ENCODE assay signal across 7 mouse cellular contexts in genomic region chr9:62513492-62514133, GRCm38 (mm10). TPM values are rescaled to one million over a fixed set of nuclear protein-coding genes. Genes with fewer than 3 reads are reported as not detected.
A peak's percentile ranks its signal among the peaks of the same experiment; 100 is the strongest.
DNase-seq lines count a peak whose midpoint lies in the region; ATAC-seq and TF ChIP-seq lines count a peak whose summit lies in the region.

No protein-coding gene starts in this region.

- H3K27me3 ChIP-seq in forebrain, embryonic 16.5 days (replicated peaks; ENCODE audit: control insufficient read depth, insufficient read depth, low read length) = no peaks in the 10 kb centered on the region
- no peaks in the 10 kb centered on the region for H3K27me3 ChIP-seq in kidney, postnatal 0 days (ENCODE audit: insufficient read depth, low read length)
- no peaks in the 10 kb centered on the region for H3K27me3 ChIP-seq in neural tube, embryonic 14.5 days (ENCODE audit: control insufficient read depth, insufficient read depth, low read length)

- 17% methylated on average over 10 of the region's 10 CpGs for WGBS in forebrain, embryonic 16.5 days
- 9% methylated on average over 10 of the region's 10 CpGs for WGBS in kidney, postnatal 0 days
- WGBS in neural tube, embryonic 14.5 days = 36% methylated on average over 10 of the region's 10 CpGs

- no peak overlapping the region for H3K4me3 ChIP-seq in layer of hippocampus, adult 2 months
- no peak overlapping the region for H3K4me3 ChIP-seq in forebrain, embryonic 16.5 days (replicated peaks; ENCODE audit: low read length)
- no peak overlapping the region for H3K4me3 ChIP-seq in kidney, postnatal 0 days (replicated peaks; ENCODE audit: low read depth, low read length)
- H3K4me3 ChIP-seq in neural tube, embryonic 14.5 days (ENCODE audit: low read depth, low read length) = no peak overlapping the region

- H3K36me3 ChIP-seq in forebrain, embryonic 16.5 days (ENCODE audit: control insufficient read depth, insufficient read depth) = no peaks in the 10 kb centered on the region
- H3K36me3 ChIP-seq in kidney, postnatal 0 days (ENCODE audit: insufficient read depth, low read length) = no peaks in the 10 kb centered on the region
- H3K36me3 ChIP-seq in neural tube, embryonic 14.5 days (ENCODE audit: control insufficient read depth, insufficient read depth, low read length) = no peaks in the 10 kb centered on the region

- H3K9ac ChIP-seq in forebrain, embryonic 16.5 days (replicated peaks; ENCODE audit: low read depth, low read length) = no peak overlapping the region; the same call in 1 of the 2 replicates
- no peak overlapping the region for H3K9ac ChIP-seq in kidney, postnatal 0 days (ENCODE audit: low read depth, low read length)
- H3K9ac ChIP-seq in neural tube, embryonic 14.5 days (replicated peaks; ENCODE audit: low read depth, low read length) = no peak overlapping the region

- ATAC-seq in forebrain, embryonic 16.5 days = no peak
- no peak; the same call in 1 of the 2 replicates for ATAC-seq in kidney, postnatal 0 days (replicated peaks; ENCODE audit: low FRiP score, low read depth)
- no peak for ATAC-seq in neural tube, embryonic 14.5 days (ENCODE audit: low read depth)

- DNase-seq in layer of hippocampus, adult 2 months (ENCODE audit: low spot score in 2 of 2) = no peak
- no peak for DNase-seq in layer of hippocampus, postnatal 10 days (ENCODE audit: low spot score in 2 of 2)
- peak; percentile 94 for DNase-seq in kidney, postnatal 0 days (ENCODE audit: low spot score)
- no peak for DNase-seq in adrenal gland, adult 8-10 months
- no peak for DNase-seq in embryo, embryonic 10.5 days (ENCODE audit: low spot score)

- no peak overlapping the region for H3K4me2 ChIP-seq in forebrain, embryonic 16.5 days (ENCODE audit: low read length)
- H3K4me2 ChIP-seq in kidney, postnatal 0 days (ENCODE audit: low read length) = no peak overlapping the region
- H3K4me2 ChIP-seq in neural tube, embryonic 14.5 days (ENCODE audit: low read depth, low read length) = no peak overlapping the region

- H3K4me1 ChIP-seq in forebrain, embryonic 16.5 days (replicated peaks; ENCODE audit: control insufficient read depth, insufficient read depth, low read length) = peaks cover 57% of the 10 kb centered on the region
- H3K4me1 ChIP-seq in kidney, postnatal 0 days (replicated peaks; ENCODE audit: insufficient read depth, low read length) = peaks cover 10% of the 10 kb centered on the region; the same call in 1 of the 2 replicates
- H3K4me1 ChIP-seq in neural tube, embryonic 14.5 days (ENCODE audit: control insufficient read depth, insufficient read depth, low read length) = peaks cover 37% of the 10 kb centered on the region

- TF ChIP-seq CTCF in layer of hippocampus, adult 2 months (conservative IDR thresholded peaks at IDR 0.05) = no peak
- no peak for TF ChIP-seq CTCF in kidney, postnatal 0 days (IDR thresholded peaks at IDR 0.05; ENCODE audit: low read depth)

- H3K27ac ChIP-seq in layer of hippocampus, adult 2 months = peak overlapping the region; percentile 67
- peak overlapping the region; percentile 26 for H3K27ac ChIP-seq in forebrain, embryonic 16.5 days (ENCODE audit: low read length)
- H3K27ac ChIP-seq in kidney, postnatal 0 days = peak overlapping the region; percentile 68
- peak overlapping the region; percentile 56 for H3K27ac ChIP-seq in neural tube, embryonic 14.5 days (ENCODE audit: low read depth, low read length)

- no peaks in the 10 kb centered on the region for H3K9me3 ChIP-seq in forebrain, embryonic 16.5 days (ENCODE audit: control insufficient read depth, low read length)
- H3K9me3 ChIP-seq in kidney, postnatal 0 days (replicated peaks; ENCODE audit: low read length) = no peaks in the 10 kb centered on the region
- H3K9me3 ChIP-seq in neural tube, embryonic 14.5 days (ENCODE audit: control insufficient read depth, low read length) = no peaks in the 10 kb centered on the region

RNA-seq across cellular contexts. Expression of gene Coro2b, which starts 23.2 kb away (rescaled TPM):
- 100 to 1,000 TPM; 226 to 243 TPM for total RNA-seq in layer of hippocampus, adult 2 months (2021)
- 100 to 1,000 TPM; 131 to 136 TPM for total RNA-seq in layer of hippocampus, postnatal 10 days (2021)
- polyA plus RNA-seq in forebrain, embryonic 16.5 days (2015; fragmentation: Nextera tagmentation; extraction: Ambion mirVana) = 41.7 and 44.9 TPM in 2 replicates
- 11.0 and 12.0 TPM in 2 replicates for polyA plus RNA-seq in kidney, postnatal 0 days (2015; fragmentation: Nextera tagmentation; extraction: Ambion mirVana)
- polyA plus RNA-seq in neural tube, embryonic 14.5 days (2014; fragmentation: Nextera tagmentation; extraction: Ambion mirVana) = 32.5 and 34.5 TPM in 2 replicates
- total RNA-seq in adrenal gland, adult 8-10 months (2022) = 10 to 100 TPM; 12.4 to 20.2 (median 18.2) TPM

Comparison
In these comparisons a context has a peak if more than half of its experiments do, and no peak if none do; other contexts are left out.
1. RNA of gene Coro2b, which starts 23.2 kb away (total RNA-seq): 226 to 243 TPM in layer of hippocampus, adult 2 months and 131 to 136 TPM in layer of hippocampus, postnatal 10 days; 12.4 to 20.2 TPM in adrenal gland, adult 8-10 months; every median in the first group is over 4 times any median in the second.
2. Peak in every context shown above with its lines, with median percentiles within 50 percentile points of each other: H3K27ac ChIP-seq.